Mouse (Mus musculus) heart, postnatal 36 days (tissue): ENCODE results near the gene Prss8. TPM values are rescaled to one million over a fixed set of nuclear protein-coding genes. Genes with fewer than 3 reads are reported as not detected.
"Not testable (repeated sequence)": the region's sequence is repeated elsewhere in the genome, so short reads cannot be mapped to it uniquely, and the experiment has no call there.

ENCODE experiments used
- DNase-seq, 2 experiments: peaks; one replicate each; pipeline ENCODE4 v3.0.0; 2021 to 2022
- intact Hi-C: fragments of 180-260 bp; cut with DNase I; formaldehyde crosslinking; loops from one replicate; pipeline ENCODE4 v1.15.1; 2025
- total RNA-seq, 2 experiments: library from RNA; stranded (reverse); gene quantifications; 2 replicates each; pipeline ENCODE4 v1.2.3; 2021

Prss8 gene
- not detected for total RNA-seq

DNA sequence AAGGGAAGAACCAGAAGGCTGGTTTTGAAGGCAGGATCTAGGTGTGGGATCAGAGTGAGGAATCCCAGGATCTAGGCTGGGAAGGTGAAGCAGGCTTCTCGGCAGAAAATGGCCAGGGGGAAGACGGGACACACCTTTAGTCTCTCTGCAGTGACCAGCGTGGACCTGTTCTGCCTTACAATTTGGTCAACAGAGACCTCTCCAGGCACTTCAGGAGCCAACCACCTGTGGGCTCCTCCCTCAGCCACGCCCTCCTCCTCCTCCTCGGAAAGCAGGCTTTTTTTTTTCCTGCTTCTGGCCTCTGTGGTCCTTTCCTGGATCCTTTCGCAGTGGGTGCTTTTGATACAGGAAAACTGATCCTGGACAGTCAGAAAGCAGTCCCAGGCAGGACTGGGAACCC lies at the start of gene Prss8:
Gene Prss8 (minus strand): TSS at position 182 of the 400 bp plus-strand sequence.
- no peak for DNase-seq
- intact Hi-C loops: no loop called here

DNA sequence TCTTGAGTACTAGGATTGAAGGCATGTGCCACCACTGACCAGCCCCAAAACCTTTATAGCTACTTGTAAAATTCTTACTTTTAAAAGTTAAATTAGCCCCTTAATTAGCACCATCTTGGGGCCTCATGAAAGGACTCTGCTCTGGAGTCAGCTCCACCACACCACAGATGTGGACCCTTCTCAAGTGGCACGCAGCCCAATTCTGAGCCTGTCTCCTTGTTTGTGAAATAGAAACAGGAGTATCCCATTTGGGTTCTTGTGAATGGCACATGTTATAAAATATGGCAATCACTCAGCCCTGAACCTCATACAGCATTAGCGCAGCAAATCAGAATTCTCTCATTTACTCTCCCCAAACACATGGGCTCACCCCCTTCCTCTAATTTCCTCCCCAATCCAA lies 49.0 kb upstream of the Prss8 start:
- intact Hi-C loops: no loop called here
- DNase-seq: no peak

DNA sequence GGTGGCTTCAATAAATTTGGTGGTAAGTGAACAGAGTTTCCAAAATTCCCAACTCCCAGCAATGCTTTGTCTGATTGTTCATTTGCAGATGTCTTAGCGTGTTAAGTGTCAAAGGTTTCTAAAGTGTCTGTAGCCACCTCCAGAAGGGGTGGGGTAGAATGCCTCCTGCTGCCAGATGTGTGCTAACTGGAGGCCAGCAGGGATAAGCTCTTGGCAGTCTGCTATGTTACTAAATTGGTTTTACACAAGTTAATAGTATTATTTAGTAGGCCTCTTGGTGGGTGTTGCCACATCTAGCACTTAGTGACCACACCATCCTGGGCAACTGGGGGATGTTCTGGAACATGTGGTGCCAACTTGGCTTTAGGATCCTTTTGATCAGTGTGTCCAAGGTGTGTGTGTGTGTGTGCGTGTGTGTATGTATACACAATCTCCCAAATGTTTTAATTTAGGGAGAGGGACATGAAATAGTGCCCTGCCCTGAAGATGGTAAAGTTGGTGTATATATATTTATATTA lies 44.6 kb upstream of the Prss8 start:
- DNase-seq: no peak
- intact Hi-C loops: loop anchor here (2.0 kb wide), 1 partner anchor 16 kb away; no protein-coding TSS in a partner anchor

DNA sequence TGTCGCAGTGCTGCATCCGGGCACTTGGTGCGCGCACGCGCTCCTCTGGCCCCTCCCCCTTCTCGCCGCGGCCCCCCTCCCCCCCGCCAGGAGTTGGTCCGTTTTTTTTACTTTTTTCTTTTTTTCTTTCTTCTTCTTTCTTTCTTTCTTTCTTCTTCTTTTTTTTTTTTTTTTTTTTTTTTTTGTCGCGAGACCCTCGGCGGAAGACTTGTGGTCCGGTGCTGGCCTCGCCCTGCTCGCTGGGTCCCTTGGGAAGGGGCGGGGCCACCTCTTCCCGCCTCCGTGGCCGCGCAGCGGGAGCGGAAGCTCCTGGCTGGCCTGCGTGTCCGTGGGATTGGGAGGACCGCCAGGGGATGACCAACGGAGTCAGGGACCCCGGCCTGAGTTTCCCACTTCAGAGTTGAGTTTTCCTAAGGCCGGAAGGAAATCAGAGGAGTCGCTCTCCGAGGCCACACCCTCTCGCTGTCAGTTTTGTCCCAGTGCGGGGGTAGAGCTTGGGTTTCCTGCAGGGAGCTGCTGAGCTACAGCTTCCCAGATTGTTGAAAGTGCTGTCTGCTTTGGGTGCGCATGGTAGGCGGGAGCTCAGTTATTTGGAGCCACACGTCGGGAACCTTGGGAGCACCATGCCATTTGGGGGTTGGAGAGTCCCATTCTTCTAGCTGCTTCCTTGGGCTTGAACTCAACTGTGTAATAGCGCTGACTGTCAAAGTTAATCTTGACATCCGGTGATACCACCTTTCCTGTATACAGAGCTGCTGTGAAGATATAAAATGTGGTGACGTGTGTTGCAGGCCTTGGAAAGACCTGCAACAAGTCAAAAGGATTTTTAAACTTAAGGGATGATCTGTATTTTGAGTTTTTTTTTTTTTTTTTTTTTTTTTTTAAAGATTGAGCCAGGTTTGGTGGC lies 38.3 kb upstream of the Prss8 start:
- intact Hi-C loops: loop anchor here (2.0 kb wide), 1 partner anchor 31 kb away; no protein-coding TSS in a partner anchor
- peak; percentile 86 to 89 for DNase-seq

DNA sequence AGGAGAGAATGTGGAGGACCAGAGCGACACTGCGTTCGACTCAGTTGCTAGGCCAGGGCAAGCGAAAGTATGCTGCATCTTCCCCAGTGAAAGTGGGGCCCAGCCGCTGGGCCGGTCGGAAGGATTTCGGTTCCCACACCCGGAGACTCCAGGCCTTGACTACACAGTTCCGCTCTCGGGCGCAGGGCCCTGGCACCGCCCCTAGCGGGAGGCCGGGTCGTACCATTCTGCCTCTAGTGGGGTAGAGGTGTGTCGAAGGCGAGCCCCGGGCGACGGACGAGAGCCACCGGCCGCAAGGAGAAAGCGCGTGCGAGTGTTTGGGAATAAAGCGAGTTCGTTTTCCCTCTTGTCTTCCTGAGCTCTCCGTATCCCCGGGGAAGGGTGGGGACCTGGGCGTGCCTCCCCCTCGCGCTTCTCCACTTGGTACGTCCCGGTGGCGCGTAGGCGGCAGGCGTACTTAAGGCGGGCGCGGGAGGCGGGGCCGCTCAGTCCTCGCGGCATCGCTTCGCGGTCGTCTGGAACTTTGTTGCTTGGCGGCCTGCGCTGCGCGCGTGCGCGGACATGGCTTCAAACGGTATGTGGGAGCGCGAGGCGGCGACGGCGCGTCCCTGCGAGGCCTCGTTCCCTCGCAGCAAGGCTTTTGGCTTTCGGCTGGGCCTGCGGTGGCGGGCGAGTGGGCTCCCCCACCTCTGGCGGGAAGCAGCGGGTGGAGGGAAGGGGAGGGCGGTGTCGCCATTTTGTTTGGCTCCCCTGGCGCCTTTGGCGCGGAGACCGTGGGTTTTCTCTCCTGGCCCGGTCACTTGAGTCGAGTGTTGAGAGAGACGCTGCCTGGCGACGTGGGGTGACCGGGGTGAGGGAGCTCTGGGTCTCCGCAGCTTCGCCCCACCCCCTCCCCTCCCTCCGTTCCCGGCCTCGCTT lies 37.4 kb upstream of the Prss8 start, which contains the start of gene Fus:
Gene Fus (plus strand): TSS at position 454 of the 918 bp plus-strand sequence.
- peak; percentile 98 to 100 for DNase-seq
- intact Hi-C loops: loop anchor here (2.0 kb wide), 1 partner anchor 30 kb away; no protein-coding TSS in a partner anchor

DNA sequence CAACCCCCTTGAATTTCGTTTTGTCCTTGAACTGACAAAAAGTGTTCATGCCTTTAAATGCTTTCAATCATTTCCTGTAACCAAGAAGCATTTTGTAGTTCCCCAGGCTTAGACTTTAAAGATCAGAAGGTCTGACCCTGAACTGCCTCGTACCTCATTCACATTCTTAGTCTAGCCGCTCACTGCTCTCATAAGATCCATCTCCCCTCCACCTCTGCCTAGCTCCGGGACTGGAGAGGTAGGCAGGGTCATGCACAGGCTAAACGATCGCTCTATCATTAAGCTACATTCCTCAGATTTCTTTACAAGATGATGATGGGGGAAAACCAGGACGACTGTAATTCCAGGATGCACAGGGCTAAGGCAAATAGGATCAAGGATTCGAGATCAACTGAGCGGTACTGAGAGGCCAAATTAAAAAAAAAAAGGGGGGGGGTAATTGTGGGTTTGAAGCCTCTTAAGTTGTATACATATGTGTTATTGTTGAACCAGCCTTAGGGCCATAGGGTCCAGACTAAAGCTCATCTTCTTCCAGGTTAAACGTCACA lies 36.5 kb upstream of the Prss8 start:
- DNase-seq: peak in 1 of 2 experiments; percentile 13

DNA sequence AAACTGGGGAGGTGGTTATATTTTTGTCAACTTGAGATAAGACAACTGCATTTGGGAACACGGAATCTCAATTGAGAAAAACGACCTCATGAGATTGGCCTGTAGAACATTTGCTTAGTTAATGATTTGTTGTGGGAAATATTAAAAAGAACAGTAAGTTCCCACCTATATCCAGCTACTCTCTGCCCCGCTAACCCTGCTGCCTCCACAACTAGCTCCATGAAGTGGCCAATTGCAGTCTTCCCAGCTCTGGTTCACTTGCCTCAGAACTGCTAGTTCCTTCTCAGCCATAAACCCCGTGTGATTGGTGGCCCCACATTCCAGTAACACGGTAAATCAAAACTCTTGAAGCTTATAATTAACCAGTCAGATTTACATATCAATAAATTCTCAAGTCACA lies 29.5 kb upstream of the Prss8 start:
- intact Hi-C loops: no loop called here

More for the DNA sequence above, 36.5 kb upstream of the Prss8 start:
- intact Hi-C loops: loop anchor here (2.0 kb wide), 1 partner anchor 30 kb away; no protein-coding TSS in a partner anchor

DNA sequence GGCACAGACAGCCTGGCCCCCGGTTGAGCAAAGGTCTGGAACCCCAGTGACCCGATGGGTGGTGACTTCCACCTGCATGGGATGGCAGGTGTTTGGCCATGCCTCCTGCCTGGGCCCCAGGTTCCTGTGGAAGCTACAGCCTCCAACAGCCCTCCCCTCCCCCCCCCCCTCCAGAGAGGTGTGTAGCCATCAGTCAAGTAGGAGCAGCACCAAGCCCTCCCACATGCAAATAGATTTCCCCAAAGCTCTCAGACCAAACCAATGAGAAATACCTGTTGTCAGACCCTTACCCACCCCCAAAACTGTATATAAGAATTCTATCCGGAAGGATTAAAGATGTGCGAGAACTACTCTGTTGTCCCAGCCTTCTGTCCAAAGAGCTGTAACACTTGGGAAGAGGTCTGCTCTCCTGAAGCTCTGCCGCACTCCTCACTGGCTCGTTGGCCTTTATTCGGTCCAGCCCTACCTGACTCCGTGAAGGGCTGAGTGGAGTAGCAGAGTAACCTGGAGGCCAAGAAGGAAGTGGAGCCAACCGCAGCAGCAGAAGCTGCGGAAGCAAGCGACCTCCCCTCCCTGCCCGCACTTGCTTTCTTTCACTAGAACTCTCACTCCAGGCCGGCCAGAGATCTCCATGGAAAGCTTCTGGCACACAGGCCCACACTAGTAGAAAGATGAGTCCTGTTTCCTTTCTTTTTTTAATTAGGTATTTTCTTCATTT lies 23.1 kb upstream of the Prss8 start:
- intact Hi-C loops: no loop called here
- no peak for DNase-seq

More for the DNA sequence above, 29.5 kb upstream of the Prss8 start:
- DNase-seq: no peak

DNA sequence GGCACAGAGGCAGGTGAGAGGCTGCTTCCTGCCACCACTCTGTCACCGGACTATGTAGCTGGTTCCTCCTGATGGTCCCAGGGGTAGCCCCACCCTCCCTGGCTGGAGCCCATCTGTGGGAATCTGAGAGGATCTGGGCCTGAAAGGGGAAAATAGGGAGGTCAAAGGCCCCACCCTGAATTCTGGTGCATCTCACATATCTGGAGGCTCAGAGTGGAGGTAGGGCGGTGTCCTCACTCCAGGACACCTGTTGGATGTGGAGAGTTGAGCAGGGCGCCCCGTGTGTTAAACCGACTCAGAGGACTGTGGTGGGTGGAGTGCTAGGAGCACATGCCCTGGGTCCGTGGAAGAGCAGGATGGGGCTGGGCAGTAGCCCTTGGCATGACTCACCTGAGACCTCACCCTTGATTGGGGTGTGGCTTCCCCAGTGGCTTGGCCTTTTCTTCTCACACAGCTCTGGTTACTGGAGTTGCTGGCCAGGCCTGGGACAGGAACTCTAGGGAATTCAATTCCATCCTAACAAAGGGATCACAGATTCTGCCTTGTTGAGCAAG lies 16.6 kb upstream of the Prss8 start, which contains the start of gene Prss36:
Gene Prss36 (minus strand): TSS at position 256 of the 554 bp plus-strand sequence.
- intact Hi-C loops: no loop called here
- DNase-seq: no peak

DNA sequence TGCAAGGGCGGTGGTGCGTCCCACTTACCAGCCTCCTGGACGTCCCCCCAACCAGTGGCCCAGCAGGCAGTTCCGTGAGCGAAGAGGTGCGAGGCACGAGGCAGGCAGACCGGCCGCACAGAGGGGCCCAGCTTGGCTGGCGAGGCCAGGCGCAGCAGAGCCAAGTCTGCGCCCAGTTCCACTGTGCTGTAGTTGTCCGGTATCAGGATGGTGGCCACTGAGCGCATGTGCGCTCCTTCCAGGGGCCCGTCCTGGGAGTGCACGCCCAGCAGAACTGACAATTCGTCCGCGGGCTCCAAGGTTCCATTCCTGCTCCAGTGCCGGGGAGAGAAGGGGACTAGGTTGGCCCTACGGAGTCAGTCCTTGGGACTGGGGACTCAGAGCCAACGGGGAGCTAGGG lies 14.7 kb upstream of the Prss8 start:
- intact Hi-C loops: no loop called here
- peak in 1 of 2 experiments; percentile 17 for DNase-seq

DNA sequence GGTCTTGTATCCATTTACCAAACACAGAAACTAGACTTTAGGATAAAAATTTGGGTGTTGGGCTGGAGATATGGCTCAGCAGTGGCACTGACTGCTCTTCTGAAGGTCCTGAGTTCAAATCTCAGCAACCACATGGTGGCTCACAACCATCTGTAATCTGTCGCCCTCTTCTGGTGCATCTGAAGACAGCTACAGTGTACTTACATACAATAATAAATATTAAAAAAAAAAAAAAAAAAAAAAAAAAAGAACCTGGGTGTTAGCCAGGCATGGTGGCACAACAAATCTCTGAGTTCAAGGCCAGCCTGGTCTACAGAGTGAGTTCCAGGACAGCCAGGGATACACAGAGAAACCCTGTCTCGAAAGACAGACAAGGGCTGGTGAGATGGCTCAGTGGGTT lies 12.2 kb upstream of the Prss8 start:
- intact Hi-C loops, DNase-seq: not testable (repeated sequence)

DNA sequence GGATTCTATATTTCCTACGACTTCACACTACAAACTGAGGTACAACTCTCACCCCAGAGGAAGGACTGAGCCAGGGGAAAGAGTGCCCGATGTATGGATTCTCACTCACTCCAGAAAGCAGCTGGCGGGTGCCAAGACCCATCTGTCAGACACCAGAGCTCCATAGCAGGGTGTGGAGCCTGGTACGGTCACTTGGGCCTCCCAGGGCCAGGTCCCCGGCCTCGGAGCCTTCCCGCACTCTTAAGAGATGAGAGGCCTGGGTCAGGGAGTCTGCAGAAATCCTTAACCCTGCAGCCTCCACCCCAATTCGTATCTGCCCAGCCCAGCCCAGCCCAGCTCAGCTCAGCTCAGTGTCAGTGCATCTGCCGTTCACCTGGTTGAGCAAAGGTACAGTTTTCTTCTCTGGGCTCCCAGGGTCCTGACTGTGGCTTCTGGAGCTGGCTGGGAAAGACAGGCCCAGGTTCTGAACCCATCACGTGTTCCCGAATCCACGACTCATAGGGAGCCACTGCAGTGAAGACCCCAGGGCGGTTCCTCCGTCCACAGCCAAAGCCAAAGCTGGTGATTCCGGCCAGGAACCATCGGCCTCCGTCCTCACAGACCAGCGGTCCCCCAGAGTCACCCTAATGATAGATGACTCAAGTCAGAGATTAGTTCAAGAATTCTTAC lies 6.4 kb upstream of the Prss8 start:
- intact Hi-C loops: loop anchor here (2.0 kb wide), 1 partner anchor 30 kb away; the partner anchor contains the start of gene Fus
- no peak for DNase-seq

DNA sequence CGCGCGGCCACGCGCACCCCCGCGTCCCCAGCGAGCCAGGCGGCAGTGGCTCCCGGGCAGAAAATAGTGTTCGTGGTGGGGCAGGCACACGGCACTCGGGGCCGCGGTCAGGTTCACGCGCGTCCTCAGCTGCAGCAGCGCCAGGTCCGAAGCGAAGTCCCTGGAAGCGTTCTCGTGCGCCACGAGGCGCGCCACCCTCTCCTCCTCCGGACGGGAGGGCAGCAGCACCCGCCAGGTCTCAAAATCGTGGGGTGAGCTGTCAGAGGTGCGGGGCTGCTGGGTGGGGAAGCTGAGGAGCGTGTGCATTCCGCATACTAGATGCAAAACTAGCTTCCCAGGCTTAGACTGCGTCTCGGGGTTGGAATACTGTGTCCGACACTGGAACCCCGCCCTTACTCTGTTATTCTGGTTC lies 5.8 kb upstream of the Prss8 start:
- intact Hi-C loops: loop anchor here (1.0 to 2.0 kb wide), 2 partner anchors 31 to 135 kb away; partner anchors contain the start of genes Fus and Hsd3b7
- DNase-seq: no peak

DNA sequence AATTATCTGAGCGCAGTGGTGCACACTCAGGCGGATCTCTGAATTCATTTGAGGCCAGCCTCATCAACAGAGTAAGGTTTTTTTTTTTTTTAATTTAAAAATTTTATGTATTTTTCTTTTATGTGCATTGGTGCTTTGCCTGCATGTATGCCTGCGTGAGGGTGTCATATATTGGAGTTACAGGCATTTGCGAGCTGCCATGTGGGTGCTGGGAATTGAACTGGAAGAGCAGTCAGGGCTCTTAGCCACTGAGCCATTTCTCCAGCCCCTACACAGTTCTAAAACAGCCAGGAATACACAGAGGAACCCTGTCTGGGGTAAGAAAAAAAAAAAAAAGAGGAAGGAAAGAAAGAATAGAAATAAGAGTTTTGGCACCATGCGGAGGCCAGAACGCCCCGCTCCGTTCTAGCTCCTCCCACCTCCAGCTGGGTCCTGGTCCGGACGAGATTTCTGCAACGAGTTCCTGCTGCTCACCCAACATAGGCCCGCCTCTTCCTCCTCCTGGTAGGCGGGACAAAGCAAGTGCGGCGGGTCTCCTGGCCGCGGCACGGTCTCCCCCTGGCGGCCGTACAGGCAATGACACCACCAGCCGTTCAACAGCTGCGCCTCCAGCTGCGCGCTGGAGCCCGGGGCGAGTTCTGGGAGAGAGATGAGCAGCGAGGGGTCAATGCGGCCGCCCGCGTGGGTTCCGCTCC lies 5.3 kb upstream of the Prss8 start:
- peak; percentile 97 to 98 for DNase-seq
- intact Hi-C loops: loop anchor here (1.0 kb wide), 1 partner anchor 135 kb away; the partner anchor contains the start of gene Hsd3b7

DNA sequence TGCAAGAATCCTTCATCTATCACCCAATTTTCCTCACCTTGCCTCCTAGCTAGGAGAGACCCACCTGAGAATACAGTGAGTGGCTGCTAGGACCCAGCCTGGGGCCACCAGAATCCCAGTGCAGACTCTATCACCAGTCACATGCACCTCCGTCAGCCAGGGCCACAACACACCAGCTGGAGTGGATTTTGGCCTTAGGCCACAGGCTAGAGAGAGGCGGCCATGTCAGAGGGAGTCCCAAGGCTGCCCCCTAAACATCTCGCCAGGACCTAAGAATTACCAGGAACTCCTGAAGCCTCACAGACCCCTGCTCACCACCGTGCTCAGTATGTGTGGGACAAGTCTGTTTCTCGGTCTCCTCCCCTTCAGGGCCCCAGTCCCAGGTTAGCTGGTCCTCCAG lies 4.2 kb upstream of the Prss8 start:
- intact Hi-C loops: no loop called here
- DNase-seq: no peak

DNA sequence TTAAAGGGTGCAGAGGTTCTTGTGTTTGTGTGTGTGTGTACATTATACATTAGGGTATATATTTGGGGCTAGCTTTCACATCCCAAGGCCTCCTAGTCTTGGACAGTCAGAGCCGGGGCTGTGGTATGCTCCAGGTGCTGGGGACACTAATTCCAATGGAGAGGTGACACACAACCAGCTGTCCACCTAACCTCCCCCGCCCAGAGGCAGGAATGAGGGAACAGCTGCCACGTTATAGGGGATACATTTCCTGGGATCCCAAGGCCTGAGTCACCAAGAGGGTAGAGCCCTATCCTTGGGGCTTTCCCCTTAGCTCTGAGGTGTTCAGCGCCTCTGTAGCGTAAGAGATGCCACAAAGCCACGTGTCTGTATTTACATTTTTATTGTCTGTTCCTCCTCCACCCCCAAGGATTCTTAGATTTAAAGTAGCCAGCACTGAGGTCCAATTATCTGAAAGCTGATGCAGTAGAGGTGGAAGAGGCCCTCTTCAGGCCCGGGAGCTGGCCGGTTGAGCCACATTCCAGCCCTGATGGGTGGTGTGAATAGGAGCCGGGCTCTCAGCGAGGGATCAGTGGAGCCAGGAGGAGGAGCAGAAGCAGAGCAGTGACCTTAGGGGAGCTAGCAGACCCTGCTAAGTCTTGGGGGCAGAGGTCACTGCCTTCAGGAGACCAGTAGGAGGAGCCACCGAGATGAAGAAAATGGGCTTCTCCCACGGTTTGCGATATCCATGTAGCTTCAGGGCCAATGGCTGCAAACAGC lies 2.5 kb upstream of the Prss8 start:
- intact Hi-C loops: loop anchor here (2.0 kb wide), 1 partner anchor 90 kb away; no protein-coding TSS in a partner anchor
- no peak for DNase-seq
